Mouse (Mus musculus): ENCODE data around the gene Gcc2.

DNA sequence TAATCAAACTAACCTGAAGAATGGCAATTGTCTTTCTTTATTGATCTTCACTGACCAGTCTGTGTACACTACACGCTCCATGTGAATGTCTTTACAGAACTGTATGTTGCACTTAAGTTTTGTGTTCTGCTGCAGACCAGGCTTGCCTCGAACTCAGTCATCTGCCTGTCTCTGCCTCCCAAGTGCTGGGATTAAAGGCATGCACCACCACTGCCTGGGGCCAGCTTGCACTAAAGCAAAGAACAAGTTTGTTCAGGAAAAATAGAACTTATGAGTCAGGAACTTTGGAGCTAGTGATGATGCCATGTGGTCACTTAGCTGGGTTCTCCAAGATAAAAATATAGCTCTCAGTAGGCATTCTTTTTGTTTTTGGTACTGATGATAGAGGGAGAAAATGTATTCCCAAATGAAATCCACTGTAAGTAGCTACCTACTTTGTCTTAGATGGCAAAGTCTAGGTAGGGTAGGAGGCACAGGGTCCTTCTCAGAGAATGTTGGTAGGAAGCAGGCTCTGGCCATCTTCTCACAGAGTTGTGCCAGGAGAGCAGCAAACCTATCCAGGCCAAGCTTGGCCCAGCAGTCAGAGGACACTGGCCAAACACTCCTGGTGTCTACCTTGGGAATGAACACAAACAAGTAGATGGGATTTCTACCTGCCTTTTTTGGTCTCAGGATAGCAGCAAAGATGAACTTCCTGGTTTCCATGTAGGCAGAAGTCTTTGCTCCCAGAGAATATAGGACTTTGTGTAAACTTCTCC, 45.4 kb upstream of the Gcc2 start:
- TF ChIP-seq POLR2AphosphoS2 (IDR thresholded peaks at IDR 0.05; ENCODE audit: insufficient read length, low read depth), result no peak
- no peak for TF ChIP-seq CEBPB (IDR thresholded peaks at IDR 0.05; ENCODE audit: insufficient read depth, poor library complexity, severe bottlenecking)
- TF ChIP-seq USF1 (IDR thresholded peaks at IDR 0.05; ENCODE audit: low read depth), result no peak
- no peak for TF ChIP-seq POLR2A (IDR thresholded peaks at IDR 0.05; ENCODE audit: insufficient read length, low read depth)
- no peak for TF ChIP-seq MAX (IDR thresholded peaks at IDR 0.05; ENCODE audit: low read depth)
- TF ChIP-seq MYOD1 (IDR thresholded peaks at IDR 0.05; ENCODE audit: control insufficient read depth in 1 of 3, insufficient read length in 2 of 3, low read depth in 2 of 3), result no peak
- no peak for TF ChIP-seq REST (IDR thresholded peaks at IDR 0.05; ENCODE audit: insufficient read depth, insufficient read length)
- no peak for TF ChIP-seq TCF12 (IDR thresholded peaks at IDR 0.05; ENCODE audit: insufficient read depth, poor library complexity, severe bottlenecking)
- TF ChIP-seq TCF3 (IDR thresholded peaks at IDR 0.05; ENCODE audit: insufficient read length, low read depth), result no peak
- no peak for TF ChIP-seq MYOG (IDR thresholded peaks at IDR 0.05; ENCODE audit: control insufficient read depth in 1 of 3, insufficient read depth in 1 of 3, insufficient read length in 2 of 3, low read depth in 2 of 3)
- TF ChIP-seq SRF (IDR thresholded peaks at IDR 0.05; ENCODE audit: control insufficient read depth, insufficient read length, low read depth), result no peak
- no peak for TF ChIP-seq E2F4 (IDR thresholded peaks at IDR 0.05; ENCODE audit: insufficient read depth)
